Mouse (Mus musculus) brain, embryonic 14.5 days (tissue): Measurements from ENCODE around the gene Figla.

Experiments used
- CTCF ChIP-seq: fragments of 200-500 bp; IDR thresholded peaks from 2 replicates; pipeline ENCODE4 v1.5.1; 2012; ENCODE audit warnings: inconsistent platforms, mild to moderate bottlenecking, moderate library complexity, borderline replicate concordance; ENCODE audit not compliant: insufficient read depth, insufficient read length; ENCODE audit errors: extremely low read depth
- POLR2A ChIP-seq: fragments of 200-500 bp; IDR thresholded peaks from 2 replicates; pipeline ENCODE4 v1.6.1; 2012; ENCODE audit warnings: mild to moderate bottlenecking, inconsistent platforms, borderline replicate concordance; ENCODE audit not compliant: poor library complexity, insufficient read depth, insufficient read length, severe bottlenecking; ENCODE audit errors: extremely low read depth

- TF ChIP-seq CTCF (no peak), POLR2A (no peak)
Observed at GRCm38 (mm10) chr6:86019415-86020237, 3.7 kb downstream of the Figla start.
